Mouse (Mus musculus): ENCODE data around the gene Olfr1500.

DNA sequence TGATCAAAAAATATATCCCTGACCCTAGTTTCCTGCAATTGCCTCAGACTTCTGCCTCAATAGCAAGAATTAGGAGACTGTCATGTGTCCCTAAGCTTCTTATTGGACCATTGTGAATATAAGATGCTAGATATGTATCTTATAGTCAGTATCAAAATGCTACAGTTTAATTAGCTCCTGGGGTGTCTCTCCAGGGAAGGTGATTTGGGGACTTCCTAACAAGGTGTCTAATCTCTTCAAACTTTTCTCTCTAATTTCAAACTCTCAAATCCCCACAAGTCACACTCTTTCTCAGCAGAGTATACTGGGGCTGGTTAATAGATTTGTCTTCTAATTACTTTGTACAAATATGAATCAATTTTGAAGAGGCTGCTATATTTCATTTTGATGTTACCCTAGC is 32.2 kb downstream of the Olfr1500 start, which contains the start of gene Olfr1497:
- no peak for TF ChIP-seq CTCF (IDR thresholded peaks at IDR 0.05; ENCODE audit: extremely low read depth, insufficient read depth, low read length)
- TF ChIP-seq POLR2A (IDR thresholded peaks at IDR 0.05; ENCODE audit: extremely low read depth, insufficient read depth, low read length): no peak
